Mouse (Mus musculus) olfactory bulb, adult 2 months (tissue): ENCODE data around the gene Gm43517.

Experiments used
- CTCF ChIP-seq: fragments of 200-500 bp; IDR thresholded peaks from 2 replicates; pipeline ENCODE4 v1.5.1; 2012; ENCODE audit warnings: low read depth, mild to moderate bottlenecking, low read length, moderate library complexity; ENCODE audit not compliant: insufficient read depth
- POLR2A ChIP-seq: fragments of 200-500 bp; IDR thresholded peaks from 2 replicates; pipeline ENCODE4 v1.6.1; 2012; ENCODE audit warnings: mild to moderate bottlenecking, low read depth, low read length, moderate library complexity; ENCODE audit not compliant: insufficient read depth

GRCm38 (mm10) chr12:49390926-49391304, 5.9 kb downstream of the Gm43517 start:
- TF ChIP-seq CTCF (no peak), POLR2A (no peak)
